Mouse (Mus musculus) activated CD4-positive, CD25-positive, alpha-beta regulatory T cell (primary cell): Measurements from ENCODE around the gene Inpp5a. TPM values are rescaled to one million over a fixed set of nuclear protein-coding genes. Genes with fewer than 3 reads are reported as not detected.

ENCODE experiments used
- polyA plus RNA-seq, 2 experiments: library from polyadenylated mRNA; unstranded; fragments of 100-300 nt; shearing (Covaris generic); gene quantifications; one replicate each; pipeline ENCODE4 v1.2.1; 2017

The Inpp5a gene
- 10 to 100 TPM; 18.6 to 22.7 TPM for polyA plus RNA-seq

GRCm38 (mm10) chr7:139388670-139389212 lies at the start of gene Inpp5a:
TSS of gene Inpp5a (plus strand) at chr7:139389109.

GRCm38 (mm10) chr7:139582595-139582994 lies 193.7 kb downstream of the Inpp5a start, which contains the start of gene Nkx6-2:
TSS of gene Nkx6-2 (minus strand) at chr7:139582797.

Other genes with a start within 250 kb of the Inpp5a start
- 1 to 10 TPM in 1 of 2 experiments, under 1 TPM in 1; 0.81 to 1.4 TPM for gene Lrrc27, start 176.1 kb upstream of the Inpp5a start, polyA plus RNA-seq
- 1 to 10 TPM; 2.2 to 5.1 TPM for gene Stk32c, start 175.8 kb upstream of the Inpp5a start, polyA plus RNA-seq
- gene Pwwp2b, start 140.6 kb upstream of the Inpp5a start, polyA plus RNA-seq = 1 to 10 TPM; 3.4 to 3.5 TPM
- gene Nkx6-2, start 193.7 kb downstream of the Inpp5a start, polyA plus RNA-seq = under 1 TPM; 0.20 to 0.43 TPM